Mouse (Mus musculus) left cerebral cortex, adult 11 months (tissue): ENCODE measurements around the gene Fam126a.
A peak's percentile ranks its signal among the peaks of the same experiment; 100 is the strongest.

Experiments
- DNase-seq: peaks from one replicate; pipeline ENCODE4 v3.0.0; 2022; ENCODE audit warnings: low spot score

Gene Fam126a

GRCm38 (mm10) chr5:24030579-24030969 is at the start of gene Fam126a:
Gene Fam126a (minus strand): TSS chr5:24030690.
- DNase-seq = peak; percentile 93

- DNase-seq = no peak
Observed at GRCm38 (mm10) chr5:24078420-24079179, 48.1 kb upstream of the Fam126a start.

- no peak for DNase-seq
Observed at GRCm38 (mm10) chr5:24077739-24078306, 47.3 kb upstream of the Fam126a start.

GRCm38 (mm10) chr5:24076986-24077718 is 46.7 kb upstream of the Fam126a start:
- peak; percentile 49 for DNase-seq

- no peak for DNase-seq
Observed at GRCm38 (mm10) chr5:24072031-24072430, 41.5 kb upstream of the Fam126a start.

- no peak for DNase-seq
Observed at GRCm38 (mm10) chr5:24068955-24069354, 38.5 kb upstream of the Fam126a start.

GRCm38 (mm10) chr5:24063545-24063944 is 33.1 kb upstream of the Fam126a start:
- no peak for DNase-seq

GRCm38 (mm10) chr5:24063034-24063433 is 32.5 kb upstream of the Fam126a start:
- DNase-seq = no peak

- no peak for DNase-seq
Observed at GRCm38 (mm10) chr5:24060949-24061348, 30.5 kb upstream of the Fam126a start.

- DNase-seq = no peak
Observed at GRCm38 (mm10) chr5:24057592-24057991, 27.1 kb upstream of the Fam126a start.

GRCm38 (mm10) chr5:24056865-24057264 is 26.4 kb upstream of the Fam126a start:
- no peak for DNase-seq

GRCm38 (mm10) chr5:24054382-24054781 is 23.9 kb upstream of the Fam126a start:
- no peak for DNase-seq

- DNase-seq = no peak
Observed at GRCm38 (mm10) chr5:24053245-24054190, 23.0 kb upstream of the Fam126a start.

- no peak for DNase-seq
Observed at GRCm38 (mm10) chr5:24051755-24052675, 21.5 kb upstream of the Fam126a start.

- no peak for DNase-seq
Observed at GRCm38 (mm10) chr5:24047821-24048220, 17.3 kb upstream of the Fam126a start.

- DNase-seq = no peak
Observed at GRCm38 (mm10) chr5:24047001-24047400, 16.5 kb upstream of the Fam126a start.

- DNase-seq = peak; percentile 40
Observed at GRCm38 (mm10) chr5:24045998-24046631, 15.6 kb upstream of the Fam126a start.

- no peak for DNase-seq
Observed at GRCm38 (mm10) chr5:24044387-24044786, 13.9 kb upstream of the Fam126a start.

- DNase-seq = no peak
Observed at GRCm38 (mm10) chr5:24043367-24043766, 12.9 kb upstream of the Fam126a start.

- no peak for DNase-seq
Observed at GRCm38 (mm10) chr5:24041341-24041852, 10.9 kb upstream of the Fam126a start.
